Mouse (Mus musculus): ENCODE measurements around the gene Spns3. TPM values are rescaled to one million over a fixed set of nuclear protein-coding genes. Genes with fewer than 3 reads are reported as not detected.

Spns3 gene
- polyA plus RNA-seq, 1 experiment: 15.4 TPM

- no peak for TF ChIP-seq POLR2A (IDR thresholded peaks at IDR 0.05; ENCODE audit: control insufficient read depth, extremely low read depth, insufficient read depth, low read length, poor library complexity)
- TF ChIP-seq CTCF (IDR thresholded peaks at IDR 0.05; ENCODE audit: borderline replicate concordance, control insufficient read depth, extremely low read depth, insufficient read depth, low read length, poor library complexity): no peak
- Histone ChIP-seq H3K4me3 (ENCODE audit: control insufficient read depth, insufficient read depth, low read length) (no peak overlapping the region), H3K27me3 (ENCODE audit: control insufficient read depth, insufficient read depth, low read length) (no peaks in the 10 kb centered on the region), H3K4me1 (replicated peaks; ENCODE audit: control insufficient read depth, insufficient read depth, low read length) (no peaks in the 10 kb centered on the region), H3K36me3 (ENCODE audit: control insufficient read depth, insufficient read depth, low read length) (no peaks in the 10 kb centered on the region), H3K27ac (ENCODE audit: control insufficient read depth, insufficient read depth, low read length) (no peak overlapping the region)
- WGBS: 30% methylated on average over 7 of the region's 7 CpGs
- no peak for DNase-seq
These were observed 74.9 kb downstream of the Spns3 start for GRCm38 (mm10) chr11:72475408-72475807.

- DNase-seq: no peak
- no peaks in the 10 kb centered on the region for H3K36me3 ChIP-seq (ENCODE audit: control insufficient read depth, insufficient read depth, low read length)
- no peaks in the 10 kb centered on the region for H3K4me1 ChIP-seq (replicated peaks; ENCODE audit: control insufficient read depth, insufficient read depth, low read length)
- H3K27me3 ChIP-seq (ENCODE audit: control insufficient read depth, insufficient read depth, low read length): no peaks in the 10 kb centered on the region
- WGBS: 80% methylated on average over 3 of the region's 3 CpGs
- TF ChIP-seq CTCF (IDR thresholded peaks at IDR 0.05; ENCODE audit: borderline replicate concordance, control insufficient read depth, extremely low read depth, insufficient read depth, low read length, poor library complexity): no peak
- no peak for TF ChIP-seq POLR2A (IDR thresholded peaks at IDR 0.05; ENCODE audit: control insufficient read depth, extremely low read depth, insufficient read depth, low read length, poor library complexity)
- H3K4me3 ChIP-seq (ENCODE audit: control insufficient read depth, insufficient read depth, low read length): no peak overlapping the region
- no peak overlapping the region for H3K27ac ChIP-seq (ENCODE audit: control insufficient read depth, insufficient read depth, low read length)
These were observed 75.4 kb downstream of the Spns3 start for GRCm38 (mm10) chr11:72474926-72475325.

GRCm38 (mm10) chr11:72473540-72473939 lies 76.8 kb downstream of the Spns3 start:
- no peak overlapping the region for H3K27ac ChIP-seq (ENCODE audit: control insufficient read depth, insufficient read depth, low read length)
- H3K27me3 ChIP-seq (ENCODE audit: control insufficient read depth, insufficient read depth, low read length): no peaks in the 10 kb centered on the region
- H3K4me1 ChIP-seq (replicated peaks; ENCODE audit: control insufficient read depth, insufficient read depth, low read length): no peaks in the 10 kb centered on the region
- no peak for DNase-seq
- TF ChIP-seq CTCF (IDR thresholded peaks at IDR 0.05; ENCODE audit: borderline replicate concordance, control insufficient read depth, extremely low read depth, insufficient read depth, low read length, poor library complexity) (no peak), POLR2A (IDR thresholded peaks at IDR 0.05; ENCODE audit: control insufficient read depth, extremely low read depth, insufficient read depth, low read length, poor library complexity) (no peak)
- no peaks in the 10 kb centered on the region for H3K36me3 ChIP-seq (ENCODE audit: control insufficient read depth, insufficient read depth, low read length)
- WGBS: over 99% methylated on average over 4 of the region's 4 CpGs
- H3K4me3 ChIP-seq (ENCODE audit: control insufficient read depth, insufficient read depth, low read length): no peak overlapping the region

- H3K4me3 ChIP-seq (ENCODE audit: control insufficient read depth, insufficient read depth, low read length): no peak overlapping the region
- no peak for DNase-seq
- no peak overlapping the region for H3K27ac ChIP-seq (ENCODE audit: control insufficient read depth, insufficient read depth, low read length)
- no peaks in the 10 kb centered on the region for H3K36me3 ChIP-seq (ENCODE audit: control insufficient read depth, insufficient read depth, low read length)
- H3K4me1 ChIP-seq (replicated peaks; ENCODE audit: control insufficient read depth, insufficient read depth, low read length): no peaks in the 10 kb centered on the region
- WGBS: 95% methylated on average over 6 of the region's 6 CpGs
- TF ChIP-seq CTCF (IDR thresholded peaks at IDR 0.05; ENCODE audit: borderline replicate concordance, control insufficient read depth, extremely low read depth, insufficient read depth, low read length, poor library complexity): no peak
- no peak for TF ChIP-seq POLR2A (IDR thresholded peaks at IDR 0.05; ENCODE audit: control insufficient read depth, extremely low read depth, insufficient read depth, low read length, poor library complexity)
- H3K27me3 ChIP-seq (ENCODE audit: control insufficient read depth, insufficient read depth, low read length): no peaks in the 10 kb centered on the region
These were observed 78.9 kb downstream of the Spns3 start for GRCm38 (mm10) chr11:72471381-72471780.

- no peaks in the 10 kb centered on the region for H3K27me3 ChIP-seq (ENCODE audit: control insufficient read depth, insufficient read depth, low read length)
- no peak overlapping the region for H3K27ac ChIP-seq (ENCODE audit: control insufficient read depth, insufficient read depth, low read length)
- H3K36me3 ChIP-seq (ENCODE audit: control insufficient read depth, insufficient read depth, low read length): no peaks in the 10 kb centered on the region
- H3K4me3 ChIP-seq (ENCODE audit: control insufficient read depth, insufficient read depth, low read length): no peak overlapping the region
- TF ChIP-seq CTCF (IDR thresholded peaks at IDR 0.05; ENCODE audit: borderline replicate concordance, control insufficient read depth, extremely low read depth, insufficient read depth, low read length, poor library complexity) (no peak), POLR2A (IDR thresholded peaks at IDR 0.05; ENCODE audit: control insufficient read depth, extremely low read depth, insufficient read depth, low read length, poor library complexity) (no peak)
- DNase-seq: no peak
- 22% methylated on average over 4 of the region's 4 CpGs for WGBS
- no peaks in the 10 kb centered on the region for H3K4me1 ChIP-seq (replicated peaks; ENCODE audit: control insufficient read depth, insufficient read depth, low read length)
These were observed 80.3 kb downstream of the Spns3 start for GRCm38 (mm10) chr11:72470004-72470403.

GRCm38 (mm10) chr11:72469217-72469616 lies 81.1 kb downstream of the Spns3 start:
- no peak for TF ChIP-seq CTCF (IDR thresholded peaks at IDR 0.05; ENCODE audit: borderline replicate concordance, control insufficient read depth, extremely low read depth, insufficient read depth, low read length, poor library complexity)
- TF ChIP-seq POLR2A (IDR thresholded peaks at IDR 0.05; ENCODE audit: control insufficient read depth, extremely low read depth, insufficient read depth, low read length, poor library complexity): no peak
- H3K27me3 ChIP-seq (ENCODE audit: control insufficient read depth, insufficient read depth, low read length): no peaks in the 10 kb centered on the region
- no peaks in the 10 kb centered on the region for H3K36me3 ChIP-seq (ENCODE audit: control insufficient read depth, insufficient read depth, low read length)
- WGBS: 41% methylated on average over 5 of the region's 5 CpGs
- no peaks in the 10 kb centered on the region for H3K4me1 ChIP-seq (replicated peaks; ENCODE audit: control insufficient read depth, insufficient read depth, low read length)
- no peak overlapping the region for H3K4me3 ChIP-seq (ENCODE audit: control insufficient read depth, insufficient read depth, low read length)
- DNase-seq: no peak
- H3K27ac ChIP-seq (ENCODE audit: control insufficient read depth, insufficient read depth, low read length): no peak overlapping the region

GRCm38 (mm10) chr11:72468525-72468924 lies 81.8 kb downstream of the Spns3 start:
- Histone ChIP-seq H3K4me3 (ENCODE audit: control insufficient read depth, insufficient read depth, low read length) (no peak overlapping the region), H3K27me3 (ENCODE audit: control insufficient read depth, insufficient read depth, low read length) (no peaks in the 10 kb centered on the region), H3K36me3 (ENCODE audit: control insufficient read depth, insufficient read depth, low read length) (no peaks in the 10 kb centered on the region), H3K4me1 (replicated peaks; ENCODE audit: control insufficient read depth, insufficient read depth, low read length) (no peaks in the 10 kb centered on the region), H3K27ac (ENCODE audit: control insufficient read depth, insufficient read depth, low read length) (no peak overlapping the region)
- TF ChIP-seq CTCF (IDR thresholded peaks at IDR 0.05; ENCODE audit: borderline replicate concordance, control insufficient read depth, extremely low read depth, insufficient read depth, low read length, poor library complexity): no peak
- TF ChIP-seq POLR2A (IDR thresholded peaks at IDR 0.05; ENCODE audit: control insufficient read depth, extremely low read depth, insufficient read depth, low read length, poor library complexity): no peak
- WGBS: 79% methylated on average over 5 of the region's 5 CpGs
- DNase-seq: no peak
